Mouse (Mus musculus) lung, postnatal 25 days (tissue): Measurements from ENCODE around the gene Mettl7a3.
"Not testable (repeated sequence)": the region's sequence is repeated elsewhere in the genome, so short reads cannot be mapped to it uniquely, and the experiment has no call there.

Experiments used
- DNase-seq: peaks from one replicate; pipeline ENCODE4 v3.0.0; 2022; ENCODE audit warnings: low spot score

The Mettl7a3 gene

DNA sequence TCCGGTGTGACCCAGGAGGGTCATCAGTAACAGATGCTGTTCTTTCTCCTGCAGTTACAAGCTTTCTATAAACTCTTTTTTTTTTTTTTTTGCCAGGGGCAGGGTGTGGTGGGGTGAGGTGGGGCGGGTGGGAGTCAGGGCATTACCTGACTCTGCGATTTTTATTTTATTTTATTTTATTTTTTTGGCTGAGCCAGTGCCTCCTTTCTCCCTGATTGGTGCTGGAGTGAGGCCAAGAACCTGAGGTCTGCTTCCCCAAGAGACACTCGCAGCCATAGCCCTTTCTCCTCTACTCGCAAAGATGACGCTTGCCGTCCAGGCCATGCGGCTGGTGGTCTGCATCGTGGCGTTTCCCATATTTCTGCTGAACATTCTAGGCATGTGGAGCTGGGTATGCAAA, at the start of gene Mettl7a3:
Gene Mettl7a3, plus strand, starts transcription at position 301 of the 400 bp plus-strand sequence.
- DNase-seq, result no peak

GRCm38 (mm10) chr15:100288980-100289379, 45.7 kb upstream of the Mettl7a3 start:
- no peak for DNase-seq

GRCm38 (mm10) chr15:100290858-100291257, 43.9 kb upstream of the Mettl7a3 start:
- DNase-seq, result no peak

- no peak for DNase-seq
These were observed 42.4 kb upstream of the Mettl7a3 start for GRCm38 (mm10) chr15:100292326-100292725.

GRCm38 (mm10) chr15:100297856-100298255, 36.9 kb upstream of the Mettl7a3 start:
- no peak for DNase-seq

DNA sequence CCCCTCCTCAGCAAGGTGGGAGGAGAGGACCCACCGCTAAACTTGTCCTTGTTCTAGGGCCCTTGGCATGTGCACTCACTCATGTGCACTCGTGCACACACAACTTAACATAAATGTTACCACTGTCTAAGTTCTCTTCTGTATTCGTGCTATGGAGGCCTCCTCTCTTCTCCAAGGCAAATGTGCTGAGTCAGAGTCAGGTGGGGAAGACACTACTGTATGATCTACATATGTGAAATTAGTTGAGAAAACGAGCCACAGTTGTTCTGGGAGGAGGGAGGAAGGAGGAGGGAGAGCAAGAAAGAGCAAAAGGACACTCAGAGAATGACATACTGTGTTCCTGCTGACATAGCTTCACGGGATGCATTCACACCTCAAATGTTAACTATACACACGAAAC, 34.2 kb upstream of the Mettl7a3 start:
- no peak for DNase-seq

DNA sequence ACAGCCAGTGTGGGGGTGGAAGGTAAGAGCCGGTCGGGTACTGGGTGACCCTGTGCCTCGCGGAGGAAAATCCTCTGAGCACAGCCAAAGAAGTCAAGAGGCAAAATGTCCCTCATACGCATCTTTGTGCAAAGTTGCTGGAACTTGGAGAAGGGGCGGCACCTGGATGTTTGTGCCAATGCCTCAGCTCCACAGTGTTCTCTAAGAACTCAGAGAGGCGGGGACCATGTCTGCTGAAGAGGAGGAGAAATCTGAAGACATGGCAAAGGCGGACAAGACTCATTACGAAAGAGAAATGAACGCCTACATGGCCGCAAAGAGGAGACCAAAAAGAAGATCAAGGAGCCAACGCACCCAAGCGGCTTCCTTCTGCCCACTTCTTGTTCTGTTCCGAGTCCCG, 33.2 kb upstream of the Mettl7a3 start:
- DNase-seq, result no peak

- DNase-seq, result no peak
These were observed 31.2 kb upstream of the Mettl7a3 start for GRCm38 (mm10) chr15:100303428-100304018.

DNA sequence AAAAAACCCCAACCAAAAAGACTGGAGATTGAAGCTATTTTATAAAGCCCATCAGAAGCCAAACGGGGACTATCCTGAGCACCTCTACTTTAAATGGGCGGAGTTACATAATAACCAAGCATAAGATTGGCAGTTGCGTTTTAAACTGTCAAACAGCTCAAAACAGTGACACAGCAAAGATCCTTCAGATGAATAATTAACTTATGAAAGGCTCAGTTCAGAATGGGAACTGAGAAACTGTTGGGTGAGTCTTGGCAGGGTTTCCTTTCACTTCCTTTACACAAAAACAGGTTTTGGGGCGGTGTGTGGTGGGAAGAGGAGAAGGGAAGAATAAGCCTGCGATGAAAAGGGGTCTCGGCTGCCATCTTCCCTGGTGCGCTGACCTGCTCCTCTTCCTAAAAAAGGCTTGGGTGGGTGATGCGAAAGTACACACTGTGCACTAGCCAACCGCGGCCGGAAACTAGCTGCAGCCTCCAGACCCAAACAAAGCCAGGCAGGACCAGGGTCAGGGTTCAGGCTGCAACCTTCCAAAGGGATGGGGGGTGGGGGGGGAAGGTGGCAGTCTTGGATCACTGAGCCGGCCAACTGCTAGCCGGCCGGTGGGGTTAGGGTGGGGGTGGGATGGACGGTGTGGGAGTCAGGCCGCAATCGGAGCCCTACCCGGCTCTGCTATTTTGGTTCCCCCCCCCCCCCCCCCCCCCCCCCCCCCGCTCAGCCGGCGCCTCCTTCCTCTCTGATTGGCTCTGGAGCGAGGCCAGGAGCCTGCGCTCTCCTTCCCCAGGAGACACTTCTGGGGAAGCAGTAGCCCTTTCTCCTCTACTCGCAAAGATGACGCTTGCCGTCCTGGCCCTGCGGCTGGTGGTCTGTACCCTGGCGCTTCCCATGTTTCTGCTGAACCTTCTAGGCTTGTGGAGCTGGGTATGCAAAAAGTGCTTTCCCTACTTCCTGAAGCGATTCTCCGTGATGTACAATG, 30.4 kb upstream of the Mettl7a3 start, which contains the start of gene Mettl7a1:
Gene Mettl7a1, plus strand, starts transcription at position 122 of the 973 bp plus-strand sequence.
- DNase-seq, result peak; percentile 89

- DNase-seq, result no peak
These were observed 28.5 kb upstream of the Mettl7a3 start for GRCm38 (mm10) chr15:100306201-100306600.

- not testable (repeated sequence) for DNase-seq
These were observed 27.2 kb upstream of the Mettl7a3 start for GRCm38 (mm10) chr15:100307438-100308096.

DNA sequence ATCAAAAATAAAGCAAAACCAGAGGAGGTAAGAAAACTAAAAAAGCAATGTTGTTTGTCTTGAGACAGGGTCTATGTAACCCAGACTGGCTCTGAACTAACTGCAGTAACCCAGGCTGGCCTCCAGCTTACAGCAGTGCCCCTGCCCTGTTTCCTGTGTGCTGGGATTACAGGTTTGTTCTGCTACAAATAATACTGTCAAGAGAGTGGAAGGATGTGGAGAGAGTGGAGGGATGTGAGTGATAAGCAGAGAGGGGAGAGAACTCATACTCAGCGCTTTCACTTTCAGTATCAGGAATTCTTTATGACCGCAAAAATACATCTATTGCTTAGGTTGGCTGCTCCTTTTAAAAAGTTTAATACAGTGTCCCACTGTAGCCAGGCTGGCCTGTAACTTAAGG, 22.4 kb upstream of the Mettl7a3 start:
- DNase-seq, result no peak

GRCm38 (mm10) chr15:100314448-100315145, 20.1 kb upstream of the Mettl7a3 start:
- no peak for DNase-seq

- DNase-seq, result peak; percentile 89
These were observed 16.6 kb upstream of the Mettl7a3 start for GRCm38 (mm10) chr15:100318014-100318671.

DNA sequence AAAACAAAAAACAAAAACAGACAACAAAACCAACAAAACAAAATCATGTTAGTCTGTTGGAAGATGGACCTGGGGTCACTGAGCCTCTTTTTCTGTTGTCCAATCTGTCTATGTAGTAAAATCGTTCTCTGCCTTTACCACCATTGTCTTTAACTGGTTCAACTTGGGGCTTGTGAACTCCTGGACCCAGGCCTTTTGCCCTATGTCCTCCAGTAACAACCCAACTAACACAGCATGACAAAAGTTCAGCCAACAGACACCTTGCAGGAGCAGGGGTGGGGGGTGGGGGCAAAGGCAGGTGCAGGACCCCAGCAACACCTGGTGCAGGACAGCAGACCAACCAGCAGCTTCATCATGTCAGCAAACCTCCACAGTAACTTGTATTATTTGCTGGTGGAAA, 14.8 kb upstream of the Mettl7a3 start:
- DNase-seq, result no peak

- DNase-seq, result peak; percentile 82
These were observed 14.3 kb upstream of the Mettl7a3 start for GRCm38 (mm10) chr15:100320295-100320905.

DNA sequence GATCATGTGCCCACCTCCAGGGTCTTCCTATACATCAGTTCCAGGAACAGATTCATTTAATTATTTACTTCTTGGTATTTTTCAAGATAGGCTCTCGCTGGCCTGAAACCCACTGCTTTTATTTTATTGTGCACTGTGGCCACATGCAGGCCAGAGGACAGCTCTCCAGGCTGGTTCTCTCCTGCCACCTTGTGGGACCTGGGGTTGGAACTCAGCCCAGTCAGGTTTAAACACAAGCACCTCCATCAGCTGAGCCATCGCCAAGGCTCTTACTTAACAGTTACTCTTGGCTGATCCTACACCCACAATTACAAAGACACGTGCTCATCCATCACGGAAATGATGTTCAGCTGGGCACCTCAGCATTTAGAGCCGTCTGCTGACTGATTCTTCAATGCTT, 13.6 kb upstream of the Mettl7a3 start:
- peak; percentile 89 for DNase-seq

- DNase-seq, result no peak
These were observed 10.6 kb upstream of the Mettl7a3 start for GRCm38 (mm10) chr15:100324021-100324591.

DNA sequence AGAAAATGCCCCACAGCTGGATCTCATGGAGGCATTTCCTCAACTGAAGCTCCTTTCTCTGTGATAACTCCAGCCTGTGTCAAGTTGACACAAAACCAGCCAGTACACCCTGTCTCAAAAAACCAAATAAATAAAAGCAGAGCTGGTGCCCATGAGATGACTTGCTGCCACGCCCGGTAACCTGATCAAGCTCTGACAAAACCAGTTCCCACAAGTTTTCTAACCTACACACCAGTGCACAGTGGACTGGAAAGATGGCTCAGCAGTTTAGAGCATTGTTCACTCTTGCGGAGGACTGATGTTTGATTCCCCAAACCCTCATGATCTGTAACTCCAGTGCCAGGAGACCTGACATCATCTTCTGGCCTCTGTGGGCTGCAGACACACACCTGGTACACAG, 9.5 kb upstream of the Mettl7a3 start:
- no peak for DNase-seq

DNA sequence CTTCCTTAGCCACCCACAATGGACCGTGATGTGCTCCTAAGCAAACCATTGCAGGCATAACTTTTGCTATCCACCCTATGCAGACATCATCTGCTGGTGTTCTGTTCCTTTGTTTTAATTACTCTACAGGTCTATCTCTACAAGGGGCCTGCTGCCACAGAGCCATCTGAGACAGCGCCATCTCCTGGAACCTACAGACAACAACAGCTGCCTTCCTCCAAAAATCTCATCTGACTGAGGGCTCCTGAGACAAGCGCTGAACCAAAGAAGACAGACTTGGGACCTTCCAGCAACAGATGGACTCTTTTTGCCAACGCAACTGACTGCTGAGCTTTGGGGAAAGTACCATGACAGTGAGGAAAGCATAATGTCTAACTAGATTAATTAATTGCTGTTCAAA, 6.6 kb upstream of the Mettl7a3 start:
- DNase-seq, result not testable (repeated sequence)

DNA sequence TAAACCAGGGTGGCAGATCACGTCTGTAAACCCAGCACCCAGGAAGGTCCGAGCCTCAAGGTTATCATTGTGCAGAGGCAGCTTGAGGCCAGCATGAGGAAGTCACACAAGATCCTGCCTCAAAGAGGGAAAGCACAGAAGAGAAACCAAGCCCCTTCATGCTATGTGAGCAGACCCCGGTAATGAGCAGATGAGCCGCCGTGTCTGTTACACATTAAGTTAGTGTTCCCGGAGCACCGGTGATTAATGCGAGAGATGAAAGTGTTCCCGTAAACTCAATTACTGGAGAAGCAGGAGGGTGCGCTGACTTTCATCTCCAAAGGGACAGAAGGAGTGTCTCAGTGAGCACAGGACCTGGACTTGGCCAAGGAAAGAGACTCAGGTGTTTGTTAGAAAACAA, 5.4 kb upstream of the Mettl7a3 start:
- not testable (repeated sequence) for DNase-seq
